Mouse (Mus musculus): ENCODE measurements around the gene Il18r1. TPM values are rescaled to one million over a fixed set of nuclear protein-coding genes. Genes with fewer than 3 reads are reported as not detected.

Gene Il18r1
- polyA plus RNA-seq, 1 experiment, result not detected

DNA sequence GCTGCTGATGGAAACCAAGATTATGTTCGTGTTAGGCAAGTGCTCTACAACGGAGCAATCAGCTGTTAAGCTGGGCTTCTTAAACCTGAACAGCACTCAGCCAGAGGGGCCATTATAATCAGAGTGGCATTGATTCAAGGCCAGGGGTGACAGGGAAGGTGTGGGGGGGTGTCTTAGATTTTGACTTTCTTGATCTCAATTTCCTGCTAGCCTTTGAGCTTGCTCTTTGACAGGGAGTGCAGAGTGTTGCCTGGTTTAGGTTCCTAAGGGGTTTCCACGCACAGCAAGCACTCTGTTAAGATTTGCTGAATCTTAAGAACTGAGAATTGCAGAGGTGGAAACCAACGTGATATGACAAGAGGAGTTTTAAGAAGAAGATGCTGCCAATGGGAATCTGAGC, 11.4 kb downstream of the Il18r1 start:
- Histone ChIP-seq H3K36me3 (replicated peaks; ENCODE audit: low read length) (no peaks in the 10 kb centered on the region), H3K27me3 (replicated peaks) (no peaks in the 10 kb centered on the region), H3K4me1 (peaks cover 18% of the 10 kb centered on the region), H3K9me3 (no peaks in the 10 kb centered on the region), H3K4me3 (replicated peaks) (no peak overlapping the region)
- TF ChIP-seq FLI1 (IDR thresholded peaks at IDR 0.05; ENCODE audit: low read length) (no peak), GATA1 (IDR thresholded peaks at IDR 0.05; ENCODE audit: borderline replicate concordance, low read length) (no peak)

DNA sequence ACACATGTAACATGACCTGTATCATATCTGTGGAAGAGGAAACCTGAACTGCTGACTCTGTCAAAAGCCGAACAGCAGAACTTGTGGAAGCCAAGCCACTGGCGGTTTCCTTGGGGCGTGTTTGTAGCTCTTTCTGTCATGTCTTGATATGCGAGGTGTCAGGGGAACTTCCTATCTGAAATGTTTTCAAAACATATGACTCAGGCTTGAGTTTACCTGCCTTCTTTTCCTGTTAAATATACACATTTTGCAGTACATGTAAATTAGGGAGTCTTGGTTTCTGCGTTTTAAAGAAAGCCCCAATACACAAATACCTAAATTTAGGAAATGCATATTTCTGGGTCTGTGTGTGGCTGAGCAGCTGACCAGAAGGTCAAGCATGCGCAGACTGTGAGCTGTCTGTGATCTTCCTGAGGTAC, 14.2 kb downstream of the Il18r1 start:
- H3K36me3 ChIP-seq (replicated peaks; ENCODE audit: low read length), result no peaks in the 10 kb centered on the region
- H3K4me1 ChIP-seq, result peaks cover 18% of the 10 kb centered on the region
- no peaks in the 10 kb centered on the region for H3K9me3 ChIP-seq
- no peaks in the 10 kb centered on the region for H3K27me3 ChIP-seq (replicated peaks)
- H3K4me3 ChIP-seq (replicated peaks), result no peak overlapping the region
- TF ChIP-seq GATA1 (IDR thresholded peaks at IDR 0.05; ENCODE audit: borderline replicate concordance, low read length) (no peak), FLI1 (IDR thresholded peaks at IDR 0.05; ENCODE audit: low read length) (no peak)

DNA sequence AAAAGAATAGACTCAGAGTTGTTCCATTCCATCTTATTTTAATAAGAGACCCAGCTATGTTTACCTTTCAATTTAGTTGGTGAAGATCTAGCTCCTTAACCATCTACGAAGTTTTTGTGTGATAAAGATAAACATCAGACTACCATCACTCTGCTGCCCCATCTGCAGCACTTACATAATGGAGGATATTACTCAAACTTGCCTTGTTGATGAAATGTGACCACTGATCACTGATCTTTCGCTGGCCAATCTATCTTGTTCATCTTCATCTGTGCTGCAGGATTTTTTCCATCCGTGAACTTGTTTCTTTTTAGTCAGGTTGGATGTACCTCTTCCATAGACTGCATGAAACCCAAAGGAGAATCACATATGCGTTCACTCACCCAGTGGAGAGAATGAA, 29.2 kb downstream of the Il18r1 start:
- TF ChIP-seq FLI1 (IDR thresholded peaks at IDR 0.05; ENCODE audit: low read length) (no peak), GATA1 (IDR thresholded peaks at IDR 0.05; ENCODE audit: borderline replicate concordance, low read length) (no peak)
- Histone ChIP-seq H3K27me3 (replicated peaks) (no peaks in the 10 kb centered on the region), H3K36me3 (replicated peaks; ENCODE audit: low read length) (no peaks in the 10 kb centered on the region), H3K9me3 (no peaks in the 10 kb centered on the region), H3K4me1 (peaks cover 3% of the 10 kb centered on the region; the same call in 1 of the 2 replicates), H3K4me3 (replicated peaks) (no peak overlapping the region)

DNA sequence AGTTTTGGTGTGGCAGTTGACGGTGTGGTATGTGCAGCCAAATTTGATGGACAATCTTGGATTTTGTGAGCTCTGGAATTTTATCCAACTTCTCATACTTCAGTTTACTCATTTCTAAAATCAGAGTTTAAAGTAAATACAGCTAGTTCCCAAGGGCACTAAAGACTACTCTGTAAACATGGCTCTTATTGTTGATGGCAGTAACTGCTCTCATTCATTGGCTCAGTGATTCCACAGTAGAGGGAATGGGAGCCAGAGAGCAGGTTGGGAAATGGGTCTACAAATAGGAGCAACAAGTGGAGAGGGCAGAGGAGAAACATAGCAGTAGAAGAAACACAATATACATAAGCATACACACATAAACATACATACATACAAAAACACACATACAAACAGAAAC, 34.4 kb downstream of the Il18r1 start:
- H3K9me3 ChIP-seq, result no peaks in the 10 kb centered on the region
- peaks cover 46% of the 10 kb centered on the region for H3K4me1 ChIP-seq
- no peak for TF ChIP-seq FLI1 (IDR thresholded peaks at IDR 0.05; ENCODE audit: low read length)
- TF ChIP-seq GATA1 (IDR thresholded peaks at IDR 0.05; ENCODE audit: borderline replicate concordance, low read length), result no peak
- no peaks in the 10 kb centered on the region for H3K36me3 ChIP-seq (replicated peaks; ENCODE audit: low read length)
- H3K27me3 ChIP-seq (replicated peaks), result no peaks in the 10 kb centered on the region
- H3K4me3 ChIP-seq (replicated peaks), result no peak overlapping the region

DNA sequence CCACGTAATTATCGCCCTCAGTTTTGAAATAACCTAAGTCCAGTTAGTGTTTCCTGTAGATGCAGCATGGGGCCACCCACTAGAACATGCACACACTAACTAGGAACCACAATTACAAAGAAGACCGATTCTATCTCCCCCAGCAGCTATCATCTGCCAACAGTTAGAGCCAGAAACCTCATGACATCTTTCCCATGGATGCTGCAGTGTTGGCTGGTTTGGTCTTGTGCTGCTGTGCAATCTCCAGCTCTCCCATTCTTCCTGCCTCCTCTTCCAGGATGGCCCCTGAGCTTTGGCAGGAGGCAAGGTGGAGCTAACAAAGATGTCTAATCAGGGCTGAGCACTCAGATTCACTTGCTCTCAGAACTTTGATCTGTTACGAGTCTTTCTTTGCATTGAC, 35.8 kb downstream of the Il18r1 start:
- H3K4me1 ChIP-seq, result peaks cover 48% of the 10 kb centered on the region
- no peaks in the 10 kb centered on the region for H3K36me3 ChIP-seq (replicated peaks; ENCODE audit: low read length)
- H3K9me3 ChIP-seq, result no peaks in the 10 kb centered on the region
- peak overlapping the region; percentile 42 for H3K4me3 ChIP-seq (replicated peaks)
- TF ChIP-seq FLI1 (IDR thresholded peaks at IDR 0.05; ENCODE audit: low read length) (no peak), GATA1 (IDR thresholded peaks at IDR 0.05; ENCODE audit: borderline replicate concordance, low read length) (no peak)
- no peaks in the 10 kb centered on the region for H3K27me3 ChIP-seq (replicated peaks)

DNA sequence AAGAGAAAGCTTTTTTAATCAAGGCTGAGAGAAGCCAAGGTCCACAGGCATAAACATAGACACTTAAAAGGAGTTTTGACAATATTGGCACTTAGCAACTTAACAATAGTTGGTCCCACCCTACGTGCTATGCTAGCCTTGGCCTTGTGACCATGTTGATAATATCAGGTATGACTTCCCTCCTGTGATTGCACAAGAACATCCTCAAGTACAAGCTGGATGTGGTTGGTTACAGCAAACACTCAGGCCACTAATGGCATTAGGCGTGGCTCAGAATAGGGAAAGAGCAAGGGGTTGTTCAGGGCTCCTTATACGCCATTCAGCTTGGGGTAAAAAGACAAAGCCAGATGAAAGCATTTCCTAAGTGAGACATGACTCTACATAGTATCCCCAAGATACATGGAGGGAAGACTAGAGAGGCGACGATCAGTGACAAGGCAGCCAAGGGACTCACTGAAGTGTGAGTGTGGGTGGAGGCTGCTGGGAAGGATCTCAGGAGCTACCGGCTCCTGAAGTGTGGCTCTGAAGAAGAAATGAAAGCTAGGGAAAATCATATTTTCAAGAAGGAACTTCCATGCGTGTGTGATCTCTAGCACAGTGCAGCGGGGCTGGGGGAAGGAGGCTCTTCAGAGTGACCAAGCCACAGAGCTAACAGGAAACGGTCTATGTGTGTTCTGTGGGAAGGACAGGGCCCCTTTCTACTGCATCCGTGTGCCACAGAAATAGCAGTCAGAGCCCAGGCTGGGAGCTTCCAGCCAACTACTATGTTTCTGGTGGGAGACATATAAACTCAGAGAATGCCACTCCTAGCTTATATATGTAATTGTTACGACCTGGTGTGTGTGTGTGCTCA, 36.4 kb downstream of the Il18r1 start:
- TF ChIP-seq GATA1 (IDR thresholded peaks at IDR 0.05; ENCODE audit: borderline replicate concordance, low read length), result no peak
- no peak for TF ChIP-seq FLI1 (IDR thresholded peaks at IDR 0.05; ENCODE audit: low read length)
- peaks cover 48% of the 10 kb centered on the region for H3K4me1 ChIP-seq
- peak overlapping the region; percentile 81 for H3K4me3 ChIP-seq (replicated peaks)
- no peaks in the 10 kb centered on the region for H3K36me3 ChIP-seq (replicated peaks; ENCODE audit: low read length)
- no peaks in the 10 kb centered on the region for H3K27me3 ChIP-seq (replicated peaks)
- no peaks in the 10 kb centered on the region for H3K9me3 ChIP-seq

DNA sequence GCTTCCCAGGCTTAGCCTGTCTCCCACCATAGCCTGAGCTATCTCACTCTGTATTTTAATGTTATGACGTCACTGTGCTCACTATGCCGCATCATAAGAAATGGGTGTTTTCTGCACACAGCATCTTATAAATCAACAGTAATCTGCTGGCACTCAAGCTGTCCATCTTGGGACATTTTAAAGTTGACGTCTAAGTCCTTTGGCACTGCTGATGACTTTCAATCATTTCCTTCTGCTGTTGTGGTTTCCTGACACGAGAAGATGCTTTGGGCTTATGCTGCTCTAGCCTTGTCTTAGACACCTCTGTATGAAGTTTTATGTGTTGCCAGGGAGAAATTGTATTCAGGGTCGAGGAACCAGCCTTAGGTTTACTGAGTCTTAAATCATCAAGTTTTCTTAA, 39.2 kb downstream of the Il18r1 start:
- TF ChIP-seq FLI1 (IDR thresholded peaks at IDR 0.05; ENCODE audit: low read length) (no peak), GATA1 (IDR thresholded peaks at IDR 0.05; ENCODE audit: borderline replicate concordance, low read length) (no peak)
- H3K4me1 ChIP-seq, result peaks cover 48% of the 10 kb centered on the region
- H3K4me3 ChIP-seq (replicated peaks), result no peak overlapping the region
- H3K9me3 ChIP-seq, result no peaks in the 10 kb centered on the region
- H3K36me3 ChIP-seq (replicated peaks; ENCODE audit: low read length), result no peaks in the 10 kb centered on the region
- H3K27me3 ChIP-seq (replicated peaks), result no peaks in the 10 kb centered on the region

DNA sequence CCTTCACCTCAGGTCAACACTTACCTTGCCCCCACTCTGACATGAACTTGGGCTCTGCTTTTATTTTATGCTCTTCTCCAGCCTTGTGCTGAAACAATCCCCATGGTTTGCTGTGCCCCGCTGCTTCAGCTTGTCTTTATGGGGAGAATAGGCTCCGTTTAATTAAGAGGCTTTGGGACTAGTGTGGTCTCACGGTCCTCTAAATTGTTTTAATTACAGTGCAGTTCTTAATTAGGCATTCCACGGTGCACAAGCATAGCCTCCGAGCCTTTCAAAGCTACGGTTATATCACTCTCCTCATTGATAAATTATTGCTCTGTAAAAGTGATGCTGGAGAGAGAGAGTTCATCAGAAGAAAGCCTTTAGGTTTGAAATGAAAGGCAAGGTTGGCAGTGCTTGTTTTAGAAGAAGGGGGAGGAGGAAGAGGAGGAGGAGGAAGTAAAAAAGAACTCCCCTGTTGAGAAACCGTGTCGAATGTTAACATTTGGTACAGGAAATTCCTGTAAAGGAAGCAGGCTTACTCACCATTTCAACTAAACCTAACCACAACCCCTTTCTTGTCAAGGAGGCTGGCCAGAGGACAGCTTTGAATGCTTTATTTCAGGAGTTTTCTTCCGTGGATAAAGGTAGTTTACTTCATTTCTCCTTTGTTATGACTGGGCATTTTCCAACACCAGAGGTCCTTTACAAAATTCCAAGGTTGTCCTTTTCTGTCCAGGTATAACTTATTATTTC, 49.7 kb downstream of the Il18r1 start, which contains the start of gene Il18rap:
Gene Il18rap, plus strand, starts transcription at position 512 of the 735 bp plus-strand sequence.
- Histone ChIP-seq H3K36me3 (replicated peaks; ENCODE audit: low read length) (peaks cover 17% of the 10 kb centered on the region), H3K27me3 (replicated peaks) (no peaks in the 10 kb centered on the region), H3K9me3 (peaks cover 6% of the 10 kb centered on the region; the same call in 1 of the 2 replicates), H3K4me3 (replicated peaks) (peak within 1 kb of the TSS; percentile 81), H3K4me1 (peaks cover 21% of the 10 kb centered on the region)
- TF ChIP-seq FLI1 (IDR thresholded peaks at IDR 0.05; ENCODE audit: low read length), result no peak
- TF ChIP-seq GATA1 (IDR thresholded peaks at IDR 0.05; ENCODE audit: borderline replicate concordance, low read length), result no peak

DNA sequence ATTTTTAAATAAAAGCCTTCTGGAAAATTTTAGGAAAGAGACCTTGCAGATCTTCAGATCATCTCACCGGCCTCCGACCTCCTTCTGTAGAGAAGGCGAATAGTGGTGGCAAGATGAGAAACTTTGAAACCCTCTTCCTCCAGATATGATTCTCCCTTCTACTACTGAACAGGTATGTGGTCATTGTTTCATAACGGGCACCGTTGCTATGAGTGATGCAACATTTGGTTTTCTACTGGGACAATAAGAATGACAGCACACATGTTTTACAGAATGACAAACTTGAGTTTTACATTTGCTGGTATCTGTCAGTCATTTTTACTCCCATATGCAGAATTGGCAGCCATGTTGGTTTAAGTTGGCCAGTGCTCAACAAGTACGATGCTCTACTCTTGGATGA, 51.0 kb downstream of the Il18r1 start:
- no peak for TF ChIP-seq FLI1 (IDR thresholded peaks at IDR 0.05; ENCODE audit: low read length)
- TF ChIP-seq GATA1 (IDR thresholded peaks at IDR 0.05; ENCODE audit: borderline replicate concordance, low read length), result no peak
- H3K9me3 ChIP-seq, result peaks cover 6% of the 10 kb centered on the region; the same call in 1 of the 2 replicates
- peak overlapping the region; percentile 59 for H3K4me3 ChIP-seq (replicated peaks)
- H3K36me3 ChIP-seq (replicated peaks; ENCODE audit: low read length), result peaks cover 17% of the 10 kb centered on the region
- peaks cover 21% of the 10 kb centered on the region for H3K4me1 ChIP-seq
- no peaks in the 10 kb centered on the region for H3K27me3 ChIP-seq (replicated peaks)

DNA sequence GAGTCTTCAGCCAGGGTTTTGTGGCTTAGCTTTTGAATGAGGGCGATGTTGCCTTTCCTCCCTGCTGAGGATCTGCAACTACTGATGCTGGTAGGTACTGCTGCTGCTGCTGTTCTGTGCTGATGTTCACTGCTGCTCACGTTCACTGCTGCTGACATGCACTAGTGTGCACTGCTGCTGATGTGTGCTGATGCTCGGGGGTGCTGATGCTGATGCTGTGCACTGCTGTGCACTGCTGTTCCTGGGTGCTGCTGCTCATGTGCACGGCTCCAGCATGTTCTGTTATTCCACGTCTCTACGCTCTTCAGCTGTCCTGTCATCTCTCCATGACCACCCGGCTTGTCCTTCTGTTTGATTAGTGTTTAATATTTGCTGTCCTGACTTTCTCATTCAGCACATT, 57.6 kb downstream of the Il18r1 start:
- H3K27me3 ChIP-seq (replicated peaks), result no peaks in the 10 kb centered on the region
- H3K4me3 ChIP-seq (replicated peaks), result peak overlapping the region; percentile 33
- H3K9me3 ChIP-seq, result peaks cover 7% of the 10 kb centered on the region
- H3K36me3 ChIP-seq (replicated peaks; ENCODE audit: low read length), result peaks cover 45% of the 10 kb centered on the region
- TF ChIP-seq FLI1 (IDR thresholded peaks at IDR 0.05; ENCODE audit: low read length), result no peak
- no peak for TF ChIP-seq GATA1 (IDR thresholded peaks at IDR 0.05; ENCODE audit: borderline replicate concordance, low read length)
- peaks cover 5% of the 10 kb centered on the region for H3K4me1 ChIP-seq
